Mouse (Mus musculus): ENCODE measurements at regions not wholly inside any gene's neighbourhood (a gene's known extent, or its start where the extent isn't known, plus 50 kb on each side); places are given as distances from the start of the nearest gene placed in this dataset.
"Not testable (repeated sequence)": the region's sequence is repeated elsewhere in the genome, so short reads cannot be mapped to it uniquely, and the experiment has no call there.

DNA sequence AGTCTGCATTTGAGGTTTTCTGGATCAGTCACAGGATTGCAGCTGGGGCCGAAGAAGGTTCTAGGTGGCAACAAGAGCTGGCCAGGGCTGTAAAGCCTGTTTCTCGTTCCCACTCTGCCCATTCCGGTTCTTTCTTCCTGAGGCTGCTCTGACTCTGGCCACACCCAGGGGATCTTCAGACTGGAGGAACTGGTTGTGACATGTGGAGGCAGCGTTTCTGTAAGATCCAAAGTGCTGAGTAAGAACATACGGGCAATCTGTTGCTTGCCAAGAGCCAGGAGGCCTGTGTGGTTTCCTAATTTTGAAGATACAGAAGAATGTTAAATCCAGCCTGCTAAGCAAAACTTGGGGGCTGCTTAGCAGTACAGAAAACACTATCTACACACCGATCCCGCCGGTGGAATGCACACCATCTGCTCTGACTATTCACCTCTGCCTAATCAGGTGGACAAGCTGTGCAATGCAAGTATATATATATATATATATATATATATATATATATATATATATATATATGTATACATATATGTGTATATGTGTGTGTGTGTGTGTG lies 99.3 kb upstream of the Bmp2k start:
- ATAC-seq (replicated peaks; ENCODE audit: poor library complexity, severe bottlenecking), result peak; percentile 97

DNA sequence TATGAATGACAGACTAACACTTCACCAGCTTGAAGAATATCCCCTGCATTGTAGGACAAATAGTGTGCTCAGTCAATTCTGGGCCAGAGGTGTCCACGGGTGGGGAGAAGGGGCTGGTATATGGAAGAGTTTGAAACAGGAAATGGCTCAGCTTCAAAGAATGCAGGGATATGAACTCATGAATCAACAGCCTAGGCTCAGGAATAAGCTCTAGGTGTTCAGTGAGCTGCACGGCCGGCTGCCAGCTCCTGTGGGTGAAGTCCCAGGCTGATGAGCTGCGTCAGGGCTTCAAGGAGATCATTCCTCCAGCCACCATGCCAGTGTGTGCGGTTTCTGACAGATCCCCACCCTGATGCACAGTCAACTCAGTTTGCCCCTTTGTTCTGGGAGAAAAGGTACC lies 98.8 kb upstream of the Bmp2k start:
- no peak for ATAC-seq (replicated peaks; ENCODE audit: poor library complexity, severe bottlenecking)

DNA sequence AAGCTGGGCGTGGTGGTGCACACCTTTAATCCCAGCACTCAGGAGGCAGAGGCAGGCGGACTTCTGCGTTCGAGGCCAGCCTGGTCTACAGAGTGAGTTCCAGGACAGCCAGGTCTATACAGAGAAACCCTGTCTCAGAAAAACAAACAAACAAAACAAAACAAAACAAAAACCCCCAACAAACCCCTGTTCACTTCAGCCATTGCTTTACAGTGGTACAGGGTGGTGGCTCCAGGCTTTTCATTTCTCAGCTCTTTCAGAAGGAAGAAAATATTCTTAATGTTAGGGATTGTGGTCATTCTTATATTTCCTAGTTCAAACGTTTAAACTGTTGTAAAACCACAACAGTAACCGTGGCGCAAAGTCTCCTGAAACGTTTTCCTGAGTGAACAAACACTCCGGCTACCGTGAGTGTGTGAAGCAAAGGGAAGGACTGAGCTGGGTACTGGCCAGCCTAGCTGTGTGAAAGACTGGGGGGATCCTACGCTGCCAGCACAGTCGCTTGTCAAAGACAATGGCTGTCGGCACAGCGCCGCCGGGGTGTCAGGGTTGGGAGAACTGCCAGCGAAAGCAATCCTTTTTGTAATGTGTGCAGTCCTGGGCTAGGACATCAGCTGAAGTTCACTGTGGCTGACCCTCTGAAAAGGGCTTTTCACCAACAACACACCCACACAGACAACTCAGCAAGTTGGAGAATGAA lies 91.8 kb upstream of the Bmp2k start:
- ATAC-seq (replicated peaks; ENCODE audit: poor library complexity, severe bottlenecking), result peak; percentile 77

DNA sequence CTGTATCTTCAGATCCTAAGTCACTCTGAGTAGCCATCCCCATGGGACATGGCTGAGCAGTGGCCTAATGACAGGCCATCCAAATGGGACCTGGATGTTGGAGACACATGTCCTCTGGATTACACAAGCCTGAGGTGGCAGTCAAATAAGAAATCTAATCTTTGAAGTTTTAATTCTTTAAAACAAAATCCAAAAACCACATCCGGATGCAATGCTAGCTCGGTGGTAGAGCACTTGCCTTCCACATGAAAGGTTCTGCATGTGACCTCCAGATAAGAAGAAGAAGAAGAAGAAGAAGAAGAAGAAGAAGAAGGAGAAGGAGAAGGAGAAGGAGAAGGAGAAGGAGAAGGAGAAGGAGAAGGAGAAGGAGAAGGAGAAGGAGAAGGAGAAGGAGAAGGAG lies 89.1 kb upstream of the Bmp2k start:
- not testable (repeated sequence) for ATAC-seq (replicated peaks; ENCODE audit: poor library complexity, severe bottlenecking)

DNA sequence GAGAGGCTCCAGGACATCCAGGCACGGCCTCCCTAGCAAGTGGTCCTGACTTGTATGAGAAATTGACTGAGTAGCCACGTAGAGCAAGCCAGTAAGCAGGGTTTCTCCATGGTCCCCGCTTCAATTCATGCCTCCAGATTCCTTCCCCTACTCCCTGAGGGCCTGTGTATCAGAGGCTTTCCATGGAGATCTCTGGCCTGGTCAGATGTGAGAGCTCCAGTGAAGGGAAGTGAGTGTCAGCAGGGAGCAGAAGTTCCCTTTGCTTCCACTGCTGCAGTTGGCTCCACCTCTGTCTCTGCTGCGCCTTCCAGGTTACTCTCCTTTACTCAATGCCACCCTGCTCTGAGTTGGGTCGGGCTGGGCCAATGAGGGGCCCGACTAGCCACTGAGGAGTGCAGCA lies 88.3 kb upstream of the Bmp2k start:
- ATAC-seq (replicated peaks; ENCODE audit: poor library complexity, severe bottlenecking), result peak; percentile 12

GRCm38 (mm10) chr5:96911550-96912253 lies 85.8 kb upstream of the Bmp2k start:
- peak; percentile 78 for ATAC-seq (replicated peaks; ENCODE audit: poor library complexity, severe bottlenecking)

DNA sequence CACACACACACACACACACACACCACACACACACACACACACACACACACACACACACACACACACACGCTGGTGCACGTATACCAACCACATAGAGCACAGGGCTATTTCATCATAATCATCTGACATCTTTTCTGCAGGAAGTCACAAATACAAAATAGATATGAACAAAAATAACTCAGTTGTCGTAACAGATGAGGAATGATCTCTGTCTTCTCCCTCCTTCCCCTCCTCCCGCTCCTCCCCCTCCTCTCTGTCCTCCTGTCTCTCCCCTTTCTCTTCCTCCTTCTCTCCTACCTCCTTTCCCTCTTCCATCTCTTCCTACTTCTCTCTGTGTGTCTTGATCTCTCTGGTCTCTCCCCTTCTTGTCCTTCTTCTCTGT lies 85.2 kb upstream of the Bmp2k start:
- peak; percentile 36 for ATAC-seq (replicated peaks; ENCODE audit: poor library complexity, severe bottlenecking)

DNA sequence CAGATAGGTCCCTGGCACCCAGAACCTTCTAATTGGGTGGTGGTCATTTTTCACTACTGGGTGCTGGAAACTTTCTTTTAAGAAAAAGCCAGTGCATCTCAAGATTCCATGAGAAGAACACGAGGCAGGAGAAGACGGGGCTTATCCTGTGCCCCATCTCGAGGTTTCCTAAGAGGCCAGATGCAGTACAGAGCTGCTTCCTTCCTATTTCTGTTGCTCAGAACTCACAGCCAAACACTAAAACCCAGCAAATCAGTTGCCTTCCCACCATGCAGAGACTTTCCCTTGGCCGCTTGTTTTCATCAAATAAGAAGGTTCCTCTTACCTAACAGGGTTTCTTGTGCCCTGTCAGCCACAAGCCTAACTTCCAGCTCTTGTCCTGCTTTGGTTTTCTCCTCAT lies 84.7 kb upstream of the Bmp2k start:
- ATAC-seq (replicated peaks; ENCODE audit: poor library complexity, severe bottlenecking), result peak; percentile 34

GRCm38 (mm10) chr5:96913711-96914110 lies 83.8 kb upstream of the Bmp2k start:
- ATAC-seq (replicated peaks; ENCODE audit: poor library complexity, severe bottlenecking), result no peak

DNA sequence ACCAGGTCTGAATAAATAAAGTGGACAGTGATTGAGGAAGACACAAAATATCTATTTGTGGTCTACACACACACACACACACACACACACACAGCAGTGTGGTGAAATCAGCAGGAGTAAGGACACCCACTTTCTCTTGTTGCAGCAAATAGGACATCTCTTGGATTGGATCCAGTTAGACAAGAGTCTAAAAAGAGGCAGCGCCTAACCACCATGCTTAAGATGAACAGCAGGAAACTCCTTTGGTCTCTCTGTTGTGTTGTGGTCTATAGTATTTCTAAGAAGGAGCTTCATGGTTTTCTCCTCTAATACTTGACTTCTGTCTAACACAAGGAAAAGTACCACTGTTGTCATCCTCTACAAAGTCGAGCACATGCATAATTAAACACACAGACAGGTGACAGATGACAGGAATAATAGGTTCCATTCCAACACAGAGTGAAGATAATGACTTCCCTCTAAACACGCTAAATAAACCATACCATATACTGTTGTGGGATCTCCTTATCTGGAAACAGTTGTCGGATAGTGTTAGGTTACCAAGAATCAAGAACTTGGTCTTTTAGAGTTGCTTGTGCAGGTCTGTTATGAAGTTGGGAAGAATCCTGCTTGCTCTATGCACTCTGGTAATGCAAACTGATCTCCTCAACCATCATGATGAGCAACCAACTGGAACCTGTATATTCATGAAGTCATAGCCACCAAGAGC lies 82.6 kb upstream of the Bmp2k start:
- ATAC-seq (replicated peaks; ENCODE audit: poor library complexity, severe bottlenecking), result no peak

DNA sequence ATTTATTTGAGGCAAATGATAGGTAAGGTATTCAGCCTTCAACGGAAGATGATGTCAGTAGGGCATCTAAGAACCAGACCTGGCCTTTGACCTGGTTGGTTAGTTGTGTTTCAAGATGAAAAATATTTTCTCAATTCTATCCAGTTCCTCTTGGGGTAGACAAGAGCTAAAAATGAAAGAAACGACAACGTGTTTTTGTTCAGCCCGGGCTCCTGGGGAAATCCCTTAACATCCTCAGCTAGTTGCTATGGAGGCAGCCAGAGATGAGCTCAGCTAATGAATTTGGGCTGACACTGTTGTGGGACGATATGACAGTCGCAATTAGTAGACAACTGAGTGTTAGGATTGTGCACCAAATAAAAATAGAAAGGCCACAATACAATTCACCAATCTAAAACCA lies 80.6 kb upstream of the Bmp2k start:
- no peak for ATAC-seq (replicated peaks; ENCODE audit: poor library complexity, severe bottlenecking)

DNA sequence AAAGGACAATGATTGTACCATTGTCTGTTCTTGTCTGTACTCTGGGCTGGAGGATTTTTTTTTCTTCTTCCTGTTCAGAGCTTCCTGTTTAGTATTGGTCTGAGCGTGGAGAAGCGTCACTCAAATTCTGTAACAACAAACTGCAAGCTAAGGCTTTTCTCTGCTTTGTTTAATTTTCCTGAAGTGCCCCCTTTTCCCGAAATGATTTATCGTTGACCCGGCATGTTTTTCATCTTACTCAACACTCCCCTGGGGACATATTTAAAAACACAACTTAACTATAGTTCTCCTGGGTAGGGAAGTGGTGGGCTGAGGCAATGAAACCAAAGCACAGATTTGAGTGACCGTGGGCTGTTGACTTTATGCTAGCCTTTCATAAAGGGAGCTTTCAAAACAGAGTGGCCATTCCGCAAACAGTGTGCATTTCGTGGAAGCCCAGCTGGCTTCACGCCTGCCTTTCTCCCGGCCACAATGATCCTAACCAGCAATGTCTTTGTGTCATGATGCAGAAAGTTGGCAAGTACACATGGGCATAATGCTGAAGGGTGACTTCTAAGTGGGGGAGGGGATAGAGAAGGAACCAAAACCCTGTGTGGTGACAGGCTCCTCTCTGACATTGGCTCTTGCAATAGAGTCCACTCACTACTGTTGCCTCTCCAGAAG lies 79.8 kb upstream of the Bmp2k start:
- ATAC-seq (replicated peaks; ENCODE audit: poor library complexity, severe bottlenecking), result peak; percentile 45

DNA sequence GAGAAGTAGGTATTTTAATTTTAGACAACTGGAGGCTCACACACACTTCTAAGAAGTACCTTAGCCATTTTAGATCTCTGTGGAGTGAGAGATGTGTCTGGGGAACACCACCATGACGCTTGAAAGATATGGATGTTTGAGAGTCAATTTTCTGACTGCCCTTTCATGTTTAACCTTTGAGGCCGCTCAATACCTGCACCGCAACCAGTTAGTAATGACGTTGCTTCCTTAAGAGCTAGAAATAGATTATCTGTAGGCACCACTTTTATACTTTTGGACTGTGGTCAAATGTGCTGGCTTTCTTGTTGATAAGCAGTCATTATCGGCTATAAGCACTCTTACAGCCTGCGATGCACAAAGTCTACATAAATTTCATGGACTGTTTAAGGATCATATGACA lies 78.3 kb upstream of the Bmp2k start:
- ATAC-seq (replicated peaks; ENCODE audit: poor library complexity, severe bottlenecking), result 0 out of 2 replicates have a peak, but pooled peaks have one; percentile 2

DNA sequence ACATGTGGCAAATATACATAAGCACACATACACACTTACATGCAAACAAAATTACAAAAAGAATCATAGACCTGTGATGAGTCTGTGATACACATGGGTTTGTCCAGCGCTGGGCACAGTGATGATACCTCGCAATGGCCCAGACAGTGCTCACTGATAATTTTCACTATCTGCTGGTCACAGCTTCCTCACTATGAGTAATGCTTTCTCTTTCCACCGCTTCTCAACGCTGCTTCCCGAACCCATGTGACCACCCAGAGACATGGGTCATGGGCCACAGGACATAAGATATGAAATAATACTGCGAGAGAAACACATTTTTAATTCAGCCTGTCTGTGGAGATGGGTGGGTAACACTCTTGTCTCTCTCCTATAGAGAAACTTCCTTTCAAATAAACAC lies 76.5 kb upstream of the Bmp2k start:
- peak; percentile 41 for ATAC-seq (replicated peaks; ENCODE audit: poor library complexity, severe bottlenecking)

- peak; percentile 14; the same call in 1 of the 2 replicates for ATAC-seq (replicated peaks; ENCODE audit: poor library complexity, severe bottlenecking)
Observed at GRCm38 (mm10) chr5:96921511-96921910, 76.0 kb upstream of the Bmp2k start.

DNA sequence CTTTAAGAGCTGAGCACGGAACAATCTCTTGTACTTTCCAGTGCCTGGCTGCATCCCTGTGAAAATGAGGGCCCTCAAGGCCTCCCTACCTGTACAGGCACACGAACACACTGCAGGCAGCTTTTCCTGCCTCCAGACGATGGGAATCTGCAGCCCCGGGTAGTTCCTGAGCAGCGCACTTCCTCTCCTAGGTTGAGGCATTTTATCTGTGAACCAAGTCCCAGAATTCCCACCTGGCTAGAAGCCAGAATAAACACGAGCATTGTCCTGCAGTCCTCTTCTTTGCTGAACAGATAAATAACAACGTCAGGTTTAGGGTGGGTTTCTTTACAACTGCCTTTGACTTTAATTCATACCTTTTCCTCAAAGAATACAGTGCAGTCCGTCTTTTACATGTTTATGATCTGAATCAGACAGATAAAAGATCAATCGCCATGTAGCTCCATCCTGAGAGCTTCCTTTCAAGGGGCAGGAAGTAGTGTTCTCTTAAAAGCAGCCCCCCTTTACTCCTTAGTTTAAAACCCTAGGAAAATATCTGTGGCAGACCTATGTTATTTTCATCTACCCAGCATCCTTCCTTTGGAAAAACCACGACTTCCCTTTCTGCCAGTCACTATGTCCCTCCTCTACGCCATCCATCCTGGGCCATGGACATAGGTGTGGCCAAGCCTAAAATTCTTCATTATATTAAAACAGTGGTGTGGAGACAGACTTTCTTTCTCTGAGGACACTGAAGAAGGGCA lies 75.3 kb upstream of the Bmp2k start:
- 0 out of 2 replicates have a peak, but pooled peaks have one; percentile 8 for ATAC-seq (replicated peaks; ENCODE audit: poor library complexity, severe bottlenecking)

DNA sequence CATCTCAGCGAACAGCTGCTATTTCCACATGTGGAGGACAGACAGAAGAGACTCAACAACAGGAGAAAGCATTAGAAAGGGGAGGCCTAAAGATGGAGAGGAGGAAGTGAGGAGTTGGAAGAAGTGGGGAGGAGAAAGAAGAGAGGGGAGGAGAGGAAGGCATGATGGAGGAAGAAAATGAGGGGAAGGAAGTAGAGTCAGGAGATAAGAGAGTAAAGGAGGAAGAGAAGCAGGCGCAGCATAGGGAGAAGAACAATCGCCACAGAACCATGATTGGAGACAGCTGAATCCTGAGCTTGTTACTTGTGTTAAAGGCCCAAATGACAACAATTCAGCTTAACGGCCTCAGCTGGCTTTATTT lies 74.8 kb upstream of the Bmp2k start:
- peak; percentile 4; the same call in 1 of the 2 replicates for ATAC-seq (replicated peaks; ENCODE audit: poor library complexity, severe bottlenecking)

DNA sequence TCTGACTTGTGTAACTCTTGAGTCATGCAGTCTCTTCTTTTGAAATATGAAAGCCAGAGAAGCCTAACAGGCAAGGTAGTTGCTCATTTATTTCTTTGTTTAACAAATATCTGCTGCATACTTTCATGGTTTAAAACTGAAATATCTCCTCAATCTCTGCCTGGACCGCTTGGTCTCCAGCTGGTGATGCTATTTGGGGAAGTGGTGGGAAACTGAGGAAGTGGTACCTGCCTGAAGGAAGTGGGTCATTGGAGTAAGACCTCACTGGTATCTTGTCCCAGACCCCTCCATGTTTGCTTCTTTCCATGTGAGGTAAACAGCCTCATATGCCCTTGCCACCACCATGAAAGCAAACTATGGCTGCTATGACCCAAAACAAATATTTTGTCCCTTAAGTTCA lies 74.0 kb upstream of the Bmp2k start:
- ATAC-seq (replicated peaks; ENCODE audit: poor library complexity, severe bottlenecking), result peak; percentile 68

- no peak for ATAC-seq (replicated peaks; ENCODE audit: poor library complexity, severe bottlenecking)
Observed at GRCm38 (mm10) chr5:96924736-96925429, 72.6 kb upstream of the Bmp2k start.

Measured in granulocyte monocyte progenitor cell, adult 5-6 weeks (primary cell).